Mouse (Mus musculus) T-helper 1 cell (primary cell): ENCODE results near the gene Smtnl2.
"Not testable (repeated sequence)": the region's sequence is repeated elsewhere in the genome, so short reads cannot be mapped to it uniquely, and the experiment has no call there.

Source experiments
- in situ Hi-C: fragments of 300-600 bp; cut with MboI, MseI; formaldehyde crosslinking; loops from one replicate; pipeline ENCODE4 v1.15.1; 2025; ENCODE audit warnings: high pct_unique_total_duplicates

Gene Smtnl2

GRCm38 (mm10) chr11:72411093-72411921 is at the start of gene Smtnl2:
Smtnl2 (minus strand) TSS chr11:72411713.
- in situ Hi-C loops = loop anchor here (25.0 kb wide), 1 partner anchor 1301 kb away; no protein-coding TSS in a partner anchor

- in situ Hi-C loops = no loop called here
These were observed 47.0 kb upstream of the Smtnl2 start for GRCm38 (mm10) chr11:72458502-72458901.

DNA sequence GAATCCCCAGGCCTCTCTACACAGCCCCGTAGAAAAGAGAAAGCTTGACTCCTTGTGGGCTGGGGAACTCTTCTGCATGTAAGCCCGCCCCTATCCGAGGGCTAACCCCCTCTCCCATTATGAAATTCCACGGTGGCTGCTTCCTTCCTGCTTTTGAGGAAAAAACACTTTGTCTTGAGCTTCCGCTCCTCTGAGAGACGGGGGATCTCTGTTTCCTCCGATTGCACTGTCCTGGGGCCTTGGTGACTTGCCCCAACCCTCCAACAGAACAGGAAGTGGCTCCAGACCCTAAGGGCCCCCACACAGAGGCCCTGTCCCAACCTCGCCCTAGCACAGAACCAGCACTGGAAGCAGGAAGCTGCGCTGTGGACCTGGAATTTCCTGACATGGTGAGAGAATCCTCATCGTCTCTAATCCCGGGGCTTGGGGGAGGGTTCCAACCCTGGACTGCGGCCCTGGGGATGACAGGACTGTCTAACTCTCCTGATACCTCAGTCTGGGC is 46.5 kb upstream of the Smtnl2 start:
- in situ Hi-C loops = no loop called here

DNA sequence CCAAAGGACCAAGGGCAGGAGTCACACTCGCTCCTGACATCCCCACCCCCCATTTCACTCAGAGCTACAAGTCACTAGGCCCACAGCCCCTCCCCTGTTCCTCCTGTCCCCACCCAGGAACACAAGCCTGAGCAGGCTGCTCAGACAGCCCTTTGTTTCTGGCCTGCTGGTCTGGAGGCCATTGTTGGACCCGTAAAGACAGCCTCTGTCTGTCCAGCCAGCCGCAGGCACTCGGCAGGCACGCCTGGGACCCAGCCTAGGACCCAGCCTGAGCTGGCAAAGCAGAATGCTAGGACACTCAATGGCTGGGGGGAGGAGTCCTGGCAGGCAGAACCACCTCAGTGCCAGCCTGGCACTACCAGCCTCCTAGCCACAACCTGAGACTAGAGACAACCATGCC is 44.2 kb upstream of the Smtnl2 start:
- in situ Hi-C loops = no loop called here

DNA sequence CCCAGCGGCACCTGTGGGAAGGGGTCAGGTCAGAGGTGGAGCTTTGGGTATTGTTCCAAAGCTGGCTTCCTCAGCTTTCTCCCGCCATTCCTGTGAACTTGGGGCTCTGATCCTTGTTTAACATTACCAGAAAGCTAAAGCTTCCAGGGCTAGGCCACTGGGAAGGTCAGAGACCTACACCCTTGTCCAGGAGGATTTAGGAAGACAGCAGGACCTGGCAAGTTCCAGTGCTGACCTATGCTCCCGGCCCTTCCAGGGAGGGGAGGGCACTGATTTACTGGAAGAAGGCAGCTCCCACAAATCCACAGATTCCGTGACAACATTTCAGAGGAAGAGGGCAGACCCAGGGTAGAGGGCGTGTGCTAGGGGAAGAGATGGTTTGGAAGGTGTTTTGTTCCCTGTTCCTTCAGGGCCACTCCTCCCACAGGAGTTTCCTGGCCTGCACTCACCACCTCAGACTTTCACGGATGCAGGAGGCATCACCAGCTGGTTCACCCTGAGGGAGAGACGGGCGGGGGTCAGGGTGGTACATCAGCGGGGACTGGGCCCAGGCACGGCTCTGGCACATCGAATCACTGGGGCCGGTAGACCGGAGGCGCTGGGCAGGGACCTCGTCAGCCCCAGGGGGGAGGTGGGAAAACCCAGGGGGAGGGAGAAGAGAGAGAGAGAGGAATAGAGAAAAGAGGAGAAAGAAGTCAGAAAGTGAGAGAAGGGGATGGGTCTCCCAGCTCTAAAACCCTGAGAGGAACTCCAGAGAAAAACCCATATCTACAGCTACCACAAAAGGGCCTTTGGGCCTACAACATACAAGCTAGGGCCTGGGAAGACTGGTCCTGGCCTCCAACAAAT is 41.8 kb upstream of the Smtnl2 start:
- in situ Hi-C loops = no loop called here

GRCm38 (mm10) chr11:72452140-72452665 is 40.7 kb upstream of the Smtnl2 start:
- in situ Hi-C loops = no loop called here

GRCm38 (mm10) chr11:72447475-72447874 is 36.0 kb upstream of the Smtnl2 start:
- in situ Hi-C loops = no loop called here

- in situ Hi-C loops = no loop called here
These were observed 35.0 kb upstream of the Smtnl2 start for GRCm38 (mm10) chr11:72446311-72447105.

GRCm38 (mm10) chr11:72440965-72441664 is 29.6 kb upstream of the Smtnl2 start, which contains the start of gene Mybbp1a:
Mybbp1a (plus strand) TSS chr11:72441355.
- in situ Hi-C loops = loop anchor here (5.0 kb wide), 1 partner anchor 224 kb away; the partner anchor contains the start of gene Med31

- in situ Hi-C loops = loop anchor here (5.0 kb wide), 1 partner anchor 223 kb away; the partner anchor contains the start of gene Med31
These were observed 29.1 kb upstream of the Smtnl2 start for GRCm38 (mm10) chr11:72440597-72440964.

GRCm38 (mm10) chr11:72438411-72438810 is 26.9 kb upstream of the Smtnl2 start:
- in situ Hi-C loops = no loop called here

DNA sequence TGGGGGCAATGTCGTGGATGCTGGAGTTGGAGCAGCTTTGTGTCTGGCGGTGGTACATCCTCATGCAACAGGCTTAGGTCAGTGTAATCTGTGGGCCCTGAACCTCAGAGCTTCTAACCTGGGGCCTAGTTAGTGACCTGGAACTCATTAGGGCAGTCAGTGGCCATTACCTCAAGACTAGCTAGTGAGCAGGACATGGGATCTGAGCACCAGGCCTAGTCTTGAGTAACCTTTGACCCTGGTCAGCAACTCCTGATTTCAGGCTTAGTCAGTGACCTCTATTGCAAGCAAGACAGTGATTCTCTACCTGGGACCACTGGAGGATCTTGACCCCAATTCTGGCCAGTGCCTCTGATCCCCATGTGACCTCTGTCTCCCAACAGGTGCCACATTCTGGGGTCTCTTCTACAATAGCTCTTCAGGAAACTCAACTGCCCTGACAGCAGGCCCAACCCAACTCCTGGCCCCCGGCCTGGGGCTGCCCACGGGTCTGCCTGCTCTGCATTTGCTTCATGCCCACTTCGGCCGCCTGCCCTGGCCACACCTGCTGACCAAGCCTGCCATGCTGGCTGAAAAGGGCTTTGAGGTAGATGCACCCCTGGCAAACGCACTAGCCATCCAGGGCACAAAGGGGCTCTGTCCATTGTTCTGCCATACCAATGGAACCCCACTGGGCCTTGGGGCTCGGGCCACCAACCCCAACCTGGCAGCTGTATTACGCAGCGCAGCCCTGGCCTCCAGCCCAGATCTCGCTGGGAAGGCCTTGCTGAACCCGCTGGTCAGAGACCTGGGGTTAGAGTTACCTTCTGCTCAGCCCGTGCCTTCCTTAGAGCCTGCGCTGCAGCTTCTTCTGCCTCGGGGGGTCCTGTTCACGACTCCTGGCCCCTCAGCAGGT is 25.5 kb upstream of the Smtnl2 start:
- in situ Hi-C loops = no loop called here

DNA sequence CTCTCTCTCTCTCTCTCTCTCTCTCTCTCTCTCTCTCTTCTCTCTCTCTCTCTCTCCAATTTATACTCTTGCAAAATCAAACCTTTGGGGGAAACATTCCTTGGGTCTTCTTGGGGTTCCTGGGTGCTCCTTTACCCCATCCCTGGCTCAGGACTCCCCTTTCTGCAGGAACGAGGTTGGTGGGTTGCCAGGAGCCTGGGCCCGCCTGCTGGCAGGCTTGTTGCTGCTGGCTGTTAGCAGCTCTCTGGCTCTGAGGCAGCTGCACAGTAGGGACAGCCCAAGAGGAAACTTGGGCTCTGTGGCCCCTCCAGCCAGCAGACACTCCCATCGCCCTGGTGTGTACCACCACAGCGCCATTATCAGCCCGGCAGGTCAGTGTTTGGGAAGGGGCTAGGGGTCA is 24.8 kb upstream of the Smtnl2 start:
- in situ Hi-C loops = no loop called here

- in situ Hi-C loops = no loop called here
These were observed 24.2 kb upstream of the Smtnl2 start for GRCm38 (mm10) chr11:72435694-72436045.

DNA sequence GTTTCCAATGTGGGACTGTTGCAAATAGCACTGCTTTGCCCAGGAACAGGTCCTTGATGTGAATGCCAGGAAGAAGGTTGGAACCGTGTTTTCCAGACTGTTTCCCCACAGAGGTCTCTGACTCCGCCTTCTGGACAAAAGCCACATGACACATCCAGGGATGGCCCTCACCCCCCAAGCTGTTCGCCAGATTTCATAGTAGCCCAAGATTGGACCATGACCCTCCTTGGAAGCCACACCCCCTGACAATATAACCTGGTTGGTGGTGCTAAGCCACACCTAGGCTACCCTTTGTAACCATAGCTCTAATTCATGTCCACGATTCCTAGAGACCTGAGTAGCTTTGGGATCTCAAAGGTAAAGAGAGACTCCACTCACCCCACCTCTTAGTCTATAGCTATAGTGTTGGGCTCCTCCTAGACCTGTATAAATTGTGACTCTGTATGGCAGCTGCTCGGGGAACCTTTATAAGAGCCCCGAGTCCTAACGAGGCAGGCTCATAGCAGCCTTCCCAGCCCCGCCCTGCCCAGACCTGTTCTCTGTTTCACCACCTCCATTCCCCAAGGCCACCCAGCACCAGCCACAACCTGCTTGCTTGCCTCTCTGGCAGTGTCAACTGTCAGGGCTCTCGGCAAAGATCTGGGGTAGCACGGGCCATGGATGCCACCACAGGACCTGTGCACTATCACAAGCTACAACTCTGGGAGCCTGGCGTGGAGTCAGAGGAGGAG is 23.6 kb upstream of the Smtnl2 start, which contains the start of gene Ggt6:
Gene Ggt6 (plus strand): TSS at position 564 of the 731 bp plus-strand sequence.
- in situ Hi-C loops = no loop called here

DNA sequence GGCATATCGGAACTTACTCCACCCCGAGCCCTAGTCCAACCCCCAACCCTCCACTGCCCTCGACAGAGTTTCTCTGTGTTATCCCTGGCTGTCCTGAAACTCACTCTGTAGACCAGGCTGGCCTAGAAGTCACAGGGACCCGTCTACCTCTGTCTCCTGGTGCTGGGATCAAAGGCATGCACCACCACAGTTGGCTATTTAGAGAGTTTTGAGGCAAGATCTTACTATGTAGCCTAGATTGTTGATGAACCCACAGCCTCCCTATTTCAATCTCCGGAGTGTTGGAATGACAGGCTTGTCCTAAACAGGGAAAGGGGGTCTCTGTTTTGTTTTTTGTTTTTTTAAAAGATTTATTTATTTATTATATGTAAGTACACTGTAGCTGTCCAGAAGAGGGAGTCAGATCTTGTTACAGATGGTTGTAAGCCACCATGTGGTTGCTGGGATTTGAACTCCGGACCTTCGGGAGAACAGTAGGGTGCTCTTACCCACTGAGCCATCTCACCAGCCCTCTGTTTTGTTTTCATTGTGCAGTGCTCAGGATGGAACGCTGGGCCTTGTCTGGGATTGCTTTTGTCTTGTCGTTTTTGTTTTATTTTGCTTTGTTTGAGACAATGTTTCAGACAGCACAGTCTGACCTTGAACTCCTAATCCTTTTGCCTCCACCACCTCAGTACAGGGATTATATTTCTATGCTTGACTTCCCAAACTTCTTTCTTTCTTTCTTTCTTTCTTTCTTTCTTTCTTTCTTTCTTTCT is 19.0 kb upstream of the Smtnl2 start:
- in situ Hi-C loops = not testable (repeated sequence)

- in situ Hi-C loops = no loop called here
These were observed 17.8 kb upstream of the Smtnl2 start for GRCm38 (mm10) chr11:72429288-72429690.

- in situ Hi-C loops = no loop called here
These were observed 17.2 kb upstream of the Smtnl2 start for GRCm38 (mm10) chr11:72428694-72429093.
